Mouse (Mus musculus) midbrain, postnatal 0 days (tissue): ENCODE data around the gene Hjurp. TPM values are rescaled to one million over a fixed set of nuclear protein-coding genes. Genes with fewer than 3 reads are reported as not detected.

Experiments used
- ATAC-seq: fragments of 200-750 bp; cut with Nextera tagmentation; 2 replicates; pipeline ENCODE4 v1.8.0; 2017; ENCODE audit warnings: moderate number of reproducible peaks, mild to moderate bottlenecking, moderate TSS enrichment, moderate library complexity; ENCODE audit not compliant: low FRiP score
- DNase-seq: peaks from one replicate; pipeline ENCODE4 v3.0.0-alpha.2; 2015; ENCODE audit warnings: low spot score
- H3K27ac ChIP-seq: fragments of 300-500 bp; sonication (generic); 2 replicates; pipeline ENCODE4 v1.5.1; 2014; ENCODE audit warnings: low read depth, mild to moderate bottlenecking, low read length, mixed read lengths
- H3K27me3 ChIP-seq: fragments of 300-500 bp; sonication (generic); 2 replicates; pipeline ENCODE4 v1.6.1; 2014; ENCODE audit warnings: low read length, control low read depth, mixed read lengths; ENCODE audit not compliant: insufficient read depth
- H3K36me3 ChIP-seq: fragments of 300-500 bp; sonication (generic); 2 replicates; pipeline ENCODE4 v1.6.1; 2014; ENCODE audit warnings: low read length, control low read depth, mixed read lengths; ENCODE audit not compliant: insufficient read depth
- H3K4me1 ChIP-seq: fragments of 300-500 bp; sonication (generic); 2 replicates; pipeline ENCODE4 v1.6.1; 2014; ENCODE audit warnings: mild to moderate bottlenecking, control low read depth, antibody characterized with exemption, low read length, mixed read lengths; ENCODE audit not compliant: insufficient read depth
- H3K4me2 ChIP-seq: fragments of 300-500 bp; sonication (generic); 2 replicates; pipeline ENCODE4 v1.6.1; 2014; ENCODE audit warnings: low read depth, mild to moderate bottlenecking, low read length, mixed read lengths; ENCODE audit not compliant: poor library complexity, severe bottlenecking
- H3K4me3 ChIP-seq: fragments of 300-500 bp; sonication (generic); 2 replicates; pipeline ENCODE4 v1.5.1; 2014; ENCODE audit warnings: low read depth, mild to moderate bottlenecking, low read length, moderate library complexity
- H3K9ac ChIP-seq: fragments of 300-500 bp; sonication (generic); replicated peaks from 2 replicates; pipeline ENCODE4 v1.6.1; 2014; ENCODE audit warnings: mild to moderate bottlenecking, low read length, moderate library complexity, mixed read lengths; ENCODE audit not compliant: poor library complexity, severe bottlenecking
- H3K9me3 ChIP-seq: fragments of 300-500 bp; sonication (generic); 2 replicates; pipeline ENCODE4 v1.6.1; 2016; ENCODE audit warnings: low read length, control low read depth
- CTCF ChIP-seq: IDR thresholded peaks from 2 replicates; pipeline ENCODE4 v1.5.1; 2016; ENCODE audit warnings: antibody characterized with exemption, mild to moderate bottlenecking
- WGBS: fragments of 180-500 bp; shearing (Covaris S2); extraction: QIAGEN DNeasy Blood & Tissue Kit; methylation state at CpG from one replicate; pipeline ENCODE4 v1.1.7; 2014; 5-methylcytosine and 5-hydroxymethylcytosine counted together
- polyA plus RNA-seq: library from polyadenylated mRNA; unstranded; fragments of >200 nt; fragmentation: Nextera tagmentation; extraction: Ambion mirVana; gene quantifications from 2 replicates; pipeline ENCODE4 v1.2.1, GENCODE M21; 2015
- total RNA-seq: library from RNA; depleted of rRNA; stranded (reverse); fragments of >200 nt; gene quantifications from 2 replicates; pipeline ENCODE4 v1.2.3, GENCODE M21; 2014

Hjurp gene
- total and polyA plus RNA-seq, 2 experiments from 2014 or later = 45.9 to 88.0 TPM

GRCm38 (mm10) chr1:88253540-88253939 lies 23.9 kb downstream of the Hjurp start:
- no peaks in the 10 kb centered on the region for H3K36me3 ChIP-seq
- H3K4me2 ChIP-seq = no peak overlapping the region
- no peak overlapping the region for H3K27ac ChIP-seq
- ATAC-seq = no peak
- H3K27me3 ChIP-seq = no peaks in the 10 kb centered on the region
- no peak for DNase-seq
- H3K4me1 ChIP-seq = no peaks in the 10 kb centered on the region
- H3K4me3 ChIP-seq = no peak overlapping the region
- no peak overlapping the region for H3K9ac ChIP-seq
- WGBS = 72% methylated on average over 6 of the region's 6 CpGs
- no peak for TF ChIP-seq CTCF
- H3K9me3 ChIP-seq = peaks cover 94% of the 10 kb centered on the region

- H3K4me2 ChIP-seq = no peak overlapping the region
- no peak for TF ChIP-seq CTCF
- no peak overlapping the region for H3K9ac ChIP-seq
- no peaks in the 10 kb centered on the region for H3K4me1 ChIP-seq
- H3K4me3 ChIP-seq = no peak overlapping the region
- peaks cover 95% of the 10 kb centered on the region for H3K9me3 ChIP-seq
- no peaks in the 10 kb centered on the region for H3K36me3 ChIP-seq
- no peak for DNase-seq
- no peak overlapping the region for H3K27ac ChIP-seq
- no peaks in the 10 kb centered on the region for H3K27me3 ChIP-seq
- ATAC-seq = no peak
- 77% methylated on average over 8 of the region's 8 CpGs for whole genome bisulfite sequencing
Observed at GRCm38 (mm10) chr1:88253106-88253505, 24.3 kb downstream of the Hjurp start.

- no peak for TF ChIP-seq CTCF
- no peak for ATAC-seq
- Histone ChIP-seq H3K27me3 (no peaks in the 10 kb centered on the region), H3K36me3 (no peaks in the 10 kb centered on the region), H3K27ac (no peak overlapping the region), H3K9ac (no peak overlapping the region), H3K9me3 (peaks cover 97% of the 10 kb centered on the region), H3K4me3 (no peak overlapping the region), H3K4me1 (no peaks in the 10 kb centered on the region), H3K4me2 (no peak overlapping the region)
- 80% methylated on average over 5 of the region's 5 CpGs for WGBS
- DNase-seq = no peak
Observed at GRCm38 (mm10) chr1:88250023-88250422, 27.4 kb downstream of the Hjurp start.

DNA sequence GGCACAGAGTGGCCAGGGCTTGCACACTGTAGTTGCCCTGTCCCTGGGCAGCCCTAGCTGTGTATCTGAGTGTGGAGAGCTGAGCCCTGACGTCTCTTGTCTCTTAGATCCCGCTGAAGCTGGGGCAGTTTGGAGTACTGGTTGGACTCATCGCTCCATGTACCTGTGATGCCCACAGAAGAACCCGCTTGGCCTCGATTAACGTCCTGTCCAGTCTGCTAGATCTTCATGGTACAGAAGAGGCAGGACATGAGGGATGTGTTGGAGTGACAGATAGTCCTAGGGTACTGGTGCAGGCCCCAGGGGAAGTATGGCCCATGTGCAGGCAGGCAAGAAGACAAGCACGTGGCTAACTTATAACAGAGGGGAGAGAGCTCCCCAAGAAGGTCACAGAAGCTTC lies 27.8 kb downstream of the Hjurp start:
- H3K9ac ChIP-seq = no peak overlapping the region
- no peak overlapping the region for H3K4me2 ChIP-seq
- ATAC-seq (no peak), DNase-seq (no peak)
- H3K27ac ChIP-seq = no peak overlapping the region
- no peaks in the 10 kb centered on the region for H3K36me3 ChIP-seq
- TF ChIP-seq CTCF = no peak
- no peak overlapping the region for H3K4me3 ChIP-seq
- H3K4me1 ChIP-seq = no peaks in the 10 kb centered on the region
- no peaks in the 10 kb centered on the region for H3K27me3 ChIP-seq
- 76% methylated on average over 7 of the region's 7 CpGs for WGBS
- peaks cover 97% of the 10 kb centered on the region for H3K9me3 ChIP-seq

DNA sequence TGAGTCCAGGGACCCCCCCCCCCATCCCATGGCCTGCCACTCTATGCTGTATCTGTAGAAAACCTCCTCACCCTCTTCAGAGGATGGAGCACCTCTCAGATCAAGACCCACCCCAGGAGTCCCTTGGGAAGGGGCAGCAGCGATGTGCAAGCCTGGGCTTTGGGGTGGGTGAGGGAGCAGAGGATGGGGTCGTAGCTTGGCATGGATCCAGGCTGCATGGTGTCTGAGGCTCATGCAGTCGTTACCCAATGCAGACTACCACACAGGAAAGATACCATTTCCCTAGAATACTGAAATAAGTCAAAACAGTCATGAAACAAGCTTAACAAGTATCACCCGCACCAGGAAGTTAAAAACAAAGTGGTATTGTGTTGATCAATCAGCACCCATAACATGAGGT lies 28.8 kb downstream of the Hjurp start:
- Histone ChIP-seq H3K4me3 (no peak overlapping the region), H3K27me3 (no peaks in the 10 kb centered on the region), H3K9ac (no peak overlapping the region), H3K27ac (no peak overlapping the region), H3K36me3 (no peaks in the 10 kb centered on the region), H3K4me2 (no peak overlapping the region), H3K9me3 (peaks cover 97% of the 10 kb centered on the region), H3K4me1 (no peaks in the 10 kb centered on the region)
- 68% methylated on average over 4 of the region's 4 CpGs for WGBS
- ATAC-seq = no peak
- no peak for TF ChIP-seq CTCF
- DNase-seq = no peak

DNA sequence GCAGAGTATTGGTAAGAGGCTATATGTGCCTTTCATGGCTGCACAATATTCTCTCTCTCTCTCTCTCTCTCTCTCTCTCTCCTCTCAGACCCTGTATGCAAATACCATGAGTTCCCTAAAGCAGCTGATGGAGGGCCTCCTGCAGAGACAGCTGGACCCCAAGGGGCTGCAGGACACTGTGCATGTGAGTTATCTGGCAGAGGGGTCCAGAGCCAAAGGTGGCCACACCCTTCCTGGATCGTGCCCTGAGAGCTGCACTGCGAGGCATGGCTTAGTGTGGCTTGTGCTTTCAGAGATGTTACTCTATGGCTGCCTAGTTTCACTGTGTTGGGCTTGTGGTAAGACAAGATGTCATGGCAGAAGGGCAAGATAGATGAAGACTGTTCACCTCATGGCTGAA lies 29.8 kb downstream of the Hjurp start:
- no peak overlapping the region for H3K4me3 ChIP-seq
- no peak overlapping the region for H3K4me2 ChIP-seq
- H3K27ac ChIP-seq = no peak overlapping the region
- no peaks in the 10 kb centered on the region for H3K4me1 ChIP-seq
- WGBS = 50% methylated on average over 2 of the region's 2 CpGs
- H3K9ac ChIP-seq = no peak overlapping the region
- ATAC-seq (no peak), DNase-seq (no peak)
- no peaks in the 10 kb centered on the region for H3K36me3 ChIP-seq
- H3K9me3 ChIP-seq = peaks cover 97% of the 10 kb centered on the region
- TF ChIP-seq CTCF = no peak
- H3K27me3 ChIP-seq = no peaks in the 10 kb centered on the region
